ENCODE assay signal across 23 mouse cellular contexts in genomic region chr10:105490748-105491147, GRCm38 (mm10).
DNase-seq lines count a peak whose midpoint lies in the region; ATAC-seq and TF ChIP-seq lines count a peak whose summit lies in the region.
"Had no signal": no experiment of that assay in that cellular context is flagged by ENCODE, and none has a peak within 500 bp of the region (broad histone marks: within the 10 kb centered on the region; RNA-seq: fewer than 3 reads in every experiment).

No protein-coding gene starts in this region.

- peaks cover 59% of the 10 kb centered on the region for H3K4me1 ChIP-seq in midbrain, embryonic 10.5 days
- H3K4me1 ChIP-seq in midbrain, embryonic 16.5 days (ENCODE audit: control insufficient read depth, insufficient read depth, low read length) = 0 out of 2 replicates have a peak, but pooled peaks cover 2% of the 10 kb centered on the region
- peaks cover 34% of the 10 kb centered on the region for H3K4me1 ChIP-seq in embryonic facial prominence, embryonic 10.5 days
- H3K4me1 ChIP-seq: forebrain, embryonic 15.5 days; megakaryocyte, embryonic 14.5 days had no signal

- 84% methylated on average over 4 of the region's 4 CpGs for WGBS in midbrain, embryonic 10.5 days
- 84% methylated on average over 4 of the region's 4 CpGs for WGBS in midbrain, embryonic 16.5 days
- 86% methylated on average over 4 of the region's 4 CpGs for WGBS in embryonic facial prominence, embryonic 10.5 days

- H3K36me3 ChIP-seq in midbrain, embryonic 10.5 days = no peaks in the 10 kb centered on the region
- no peaks in the 10 kb centered on the region for H3K36me3 ChIP-seq in midbrain, embryonic 16.5 days (ENCODE audit: control insufficient read depth, insufficient read depth, low read length)
- no peaks in the 10 kb centered on the region for H3K36me3 ChIP-seq in embryonic facial prominence, embryonic 10.5 days (replicated peaks)
- H3K36me3 ChIP-seq: forebrain, embryonic 15.5 days; heart, embryonic 10.5 days; heart, embryonic 15.5 days; hindbrain, embryonic 15.5 days had no signal

- H3K27ac ChIP-seq in gastrocnemius, adult 2 months = peak overlapping the region; percentile 38; the same call in 1 of the 2 replicates
- peak overlapping the region; percentile 69; the same call in 1 of the 2 replicates for H3K27ac ChIP-seq in midbrain, embryonic 10.5 days (replicated peaks)
- H3K27ac ChIP-seq in midbrain, embryonic 16.5 days (ENCODE audit: low read length) = no peak overlapping the region
- peak overlapping the region; percentile 48; the same call in 1 of the 2 replicates for H3K27ac ChIP-seq in embryonic facial prominence, embryonic 10.5 days (replicated peaks)
- H3K27ac ChIP-seq: forebrain, embryonic 15.5 days; heart, embryonic 10.5 days; heart, embryonic 15.5 days; hindbrain, embryonic 15.5 days; kidney, postnatal 0 days; liver, embryonic 14.5 days; stomach, postnatal 0 days had no signal

- peaks cover 15% of the 10 kb centered on the region; the same call in 1 of the 2 replicates for H3K27me3 ChIP-seq in midbrain, embryonic 10.5 days (ENCODE audit: low read depth, poor library complexity, severe bottlenecking)
- H3K27me3 ChIP-seq in midbrain, embryonic 16.5 days (ENCODE audit: control insufficient read depth, insufficient read depth, low read depth, low read length) = no peaks in the 10 kb centered on the region
- H3K27me3 ChIP-seq in embryonic facial prominence, embryonic 10.5 days (replicated peaks; ENCODE audit: low read depth, poor library complexity, severe bottlenecking) = no peaks in the 10 kb centered on the region
- H3K27me3 ChIP-seq: forebrain, embryonic 15.5 days; heart, embryonic 15.5 days; hindbrain, embryonic 15.5 days; megakaryocyte, embryonic 14.5 days; Patski had no signal

- no peak overlapping the region for H3K4me2 ChIP-seq in midbrain, embryonic 16.5 days (ENCODE audit: low read length)
- H3K4me2 ChIP-seq: forebrain, embryonic 15.5 days; heart, embryonic 15.5 days; hindbrain, embryonic 15.5 days had no signal

- DNase-seq in gastrocnemius, adult 2 months = no peak
- no peak for DNase-seq in gastrocnemius, adult 18-20 months (ENCODE audit: low spot score)
- no peak for DNase-seq in midbrain, embryonic 10.5 days (ENCODE audit: low spot score)
- no peak for DNase-seq in embryonic facial prominence, embryonic 10.5 days (ENCODE audit: low spot score)
- DNase-seq in thymus, postnatal 4 days = no peak
- DNase-seq in layer of hippocampus, postnatal 10 days (ENCODE audit: low spot score in 2 of 2) = no peak
- DNase-seq: cerebellum, adult 11-12 months; liver; lung, adult 2 months; midbrain, embryonic 14.5 days; spleen, adult 18-20 months had no signal

- H3K4me3 ChIP-seq in gastrocnemius, adult 2 months = peak overlapping the region; percentile 58; the same call in 1 of the 2 replicates
- no peak overlapping the region for H3K4me3 ChIP-seq in midbrain, embryonic 10.5 days
- no peak overlapping the region for H3K4me3 ChIP-seq in midbrain, embryonic 16.5 days (ENCODE audit: low read depth, low read length)
- H3K4me3 ChIP-seq in embryonic facial prominence, embryonic 10.5 days = no peak overlapping the region
- H3K4me3 ChIP-seq: forebrain, embryonic 15.5 days; heart, embryonic 10.5 days; heart, embryonic 15.5 days; hindbrain, embryonic 15.5 days; megakaryocyte, embryonic 14.5 days had no signal

- H3K9ac ChIP-seq in midbrain, embryonic 16.5 days (ENCODE audit: low read depth, low read length) = no peak overlapping the region
- H3K9ac ChIP-seq: forebrain, embryonic 15.5 days; heart, embryonic 15.5 days; hindbrain, embryonic 15.5 days; liver, embryonic 14.5 days had no signal

- no peaks in the 10 kb centered on the region for H3K9me3 ChIP-seq in midbrain, embryonic 10.5 days (replicated peaks)
- H3K9me3 ChIP-seq in midbrain, embryonic 16.5 days (replicated peaks; ENCODE audit: control insufficient read depth, low read length, poor library complexity, severe bottlenecking) = no peaks in the 10 kb centered on the region
- no peaks in the 10 kb centered on the region for H3K9me3 ChIP-seq in embryonic facial prominence, embryonic 10.5 days
- H3K9me3 ChIP-seq: forebrain, embryonic 15.5 days; heart, embryonic 10.5 days; heart, embryonic 15.5 days; hindbrain, embryonic 15.5 days; megakaryocyte, embryonic 14.5 days had no signal

- no peak for TF ChIP-seq CTCF in gastrocnemius, adult 2 months (IDR thresholded peaks at IDR 0.05)

- intact Hi-C loops in gastrocnemius, adult 2 months (cut with DNase I) = no loop called here

- no peak for ATAC-seq in midbrain, embryonic 16.5 days
- peak; percentile 92 for ATAC-seq in megakaryocyte progenitor cell, adult 5-6 weeks (replicated peaks; ENCODE audit: poor library complexity)
- ATAC-seq: forebrain, embryonic 15.5 days; inflammation-experienced regulatory T-cells, adult 6 months; Patski had no signal
